Mouse (Mus musculus) kidney, adult 18-20 months (tissue): ENCODE measurements around the gene Arl14.
"Not testable (repeated sequence)": the region's sequence is repeated elsewhere in the genome, so short reads cannot be mapped to it uniquely, and the experiment has no call there.

Experiments
- DNase-seq: peaks from one replicate; pipeline ENCODE4 v3.0.0; 2021

Arl14 gene

DNA sequence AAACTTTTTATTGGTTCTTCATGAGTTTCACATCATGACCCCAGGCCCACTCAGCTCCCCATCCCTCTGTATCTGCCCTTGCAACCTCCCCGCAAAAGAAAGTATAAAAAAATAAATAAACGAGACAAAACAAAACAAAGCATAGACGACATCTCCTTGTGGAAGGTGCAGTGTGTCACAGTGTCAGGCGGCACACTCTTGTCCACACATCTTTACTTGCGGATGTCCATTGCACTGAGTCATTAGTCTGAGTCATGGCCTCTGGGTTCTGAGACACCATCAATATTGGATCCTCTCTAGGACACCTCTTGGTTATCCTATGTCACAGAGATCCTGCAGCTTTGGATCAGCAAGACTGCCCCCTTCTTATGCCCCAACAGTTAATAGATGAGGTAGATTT lies 7.7 kb upstream of the Arl14 start:
- DNase-seq = no peak

GRCm38 (mm10) chr3:69222502-69222900 lies 282 bp downstream of the Arl14 start:
- DNase-seq = no peak

- DNase-seq = no peak
Observed at GRCm38 (mm10) chr3:69222987-69223386, 768 bp downstream of the Arl14 start.

- DNase-seq = no peak
Observed at GRCm38 (mm10) chr3:69223666-69224065, 1.4 kb downstream of the Arl14 start.

GRCm38 (mm10) chr3:69225019-69225418 lies 2.8 kb downstream of the Arl14 start:
- DNase-seq = no peak

DNA sequence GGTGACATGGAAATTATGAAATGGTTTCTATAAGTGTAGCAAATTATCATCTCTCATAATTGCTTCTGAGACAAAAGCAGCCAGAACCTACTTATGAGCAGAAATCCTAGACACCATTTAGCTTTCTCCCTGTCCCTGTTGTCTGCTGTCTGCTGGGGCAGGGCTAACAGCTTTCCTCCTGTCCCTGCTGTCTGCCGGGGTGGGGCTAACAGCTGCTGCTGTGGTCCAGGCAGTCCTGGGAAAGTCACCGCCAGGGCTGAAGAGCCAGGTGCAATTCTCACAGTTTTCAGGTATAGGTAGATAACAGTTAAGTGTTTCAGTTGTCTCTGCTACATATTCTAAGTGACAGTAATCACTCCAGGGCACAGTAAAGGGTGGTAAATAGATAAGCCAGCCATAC lies 4.3 kb downstream of the Arl14 start:
- no peak for DNase-seq

DNA sequence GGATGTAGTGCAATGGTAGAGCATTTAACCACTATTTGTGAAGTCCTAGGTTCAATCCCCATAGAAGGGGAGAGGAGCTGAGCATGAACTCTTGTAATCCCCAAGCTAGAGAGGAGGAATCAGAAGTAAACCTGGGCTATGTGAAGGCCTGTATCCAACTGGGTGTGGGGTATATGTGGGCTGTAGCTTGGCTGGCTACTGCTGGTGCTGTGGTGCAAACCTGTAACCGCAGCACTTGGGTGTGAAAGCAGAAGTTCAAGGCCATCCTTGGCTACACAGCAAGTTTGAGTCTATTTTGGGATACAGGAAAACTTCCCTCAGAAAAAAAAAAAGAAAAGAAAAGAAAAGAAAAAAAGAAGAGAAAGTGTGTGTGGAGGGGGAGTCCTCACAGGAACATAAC lies 5.8 kb downstream of the Arl14 start:
- DNase-seq = no peak

DNA sequence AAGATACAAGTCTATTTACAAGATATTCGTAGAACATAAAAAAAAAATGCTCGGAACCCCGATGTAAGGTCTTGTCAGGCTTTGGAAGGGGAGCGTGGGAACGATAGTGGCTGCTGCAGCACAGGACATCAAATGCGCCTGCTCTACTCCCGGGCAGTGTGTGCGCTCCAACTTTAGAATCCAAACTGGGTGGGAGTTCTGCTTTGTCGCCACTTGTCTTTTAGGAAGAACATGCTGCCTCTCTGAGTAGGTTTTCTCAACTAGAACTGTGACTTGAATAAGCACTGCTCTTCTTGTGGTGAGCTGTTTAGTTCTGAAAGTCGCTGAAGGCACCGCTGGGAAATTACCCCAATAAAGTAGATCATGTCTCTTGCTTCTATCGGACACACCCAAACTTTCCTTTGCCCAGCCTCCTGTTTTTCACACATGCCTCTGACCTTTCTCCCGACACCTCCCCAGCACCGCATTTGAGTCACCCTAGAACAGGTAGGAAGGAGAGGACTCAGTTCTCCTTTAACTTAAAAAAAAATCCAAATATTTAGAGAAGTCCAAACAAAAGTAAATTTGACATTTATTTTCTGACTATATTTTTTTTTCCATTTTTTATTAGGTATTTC lies 9.4 kb downstream of the Arl14 start:
- DNase-seq = no peak

- not testable (repeated sequence) for DNase-seq
Observed at GRCm38 (mm10) chr3:69233552-69234189, 11.5 kb downstream of the Arl14 start.

DNA sequence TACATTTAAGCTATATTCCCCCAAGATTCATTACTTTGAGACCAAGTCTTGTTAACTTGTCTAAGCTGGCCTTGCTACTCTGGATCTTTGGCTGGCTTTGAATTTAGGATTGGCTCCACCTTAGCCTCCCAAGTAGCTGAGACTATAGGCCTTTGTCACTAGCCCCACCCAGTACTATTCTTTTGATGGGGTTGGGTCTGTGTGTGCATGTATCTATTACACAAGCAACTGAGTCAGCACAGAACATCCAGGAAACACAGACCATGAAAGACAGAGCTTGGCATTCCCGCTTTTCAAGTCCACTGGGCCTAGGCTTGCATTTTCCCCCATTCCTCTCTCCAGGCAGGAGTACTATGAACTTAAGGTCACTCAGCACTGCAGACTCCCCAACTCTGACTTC lies 12.3 kb downstream of the Arl14 start:
- DNase-seq = no peak

DNA sequence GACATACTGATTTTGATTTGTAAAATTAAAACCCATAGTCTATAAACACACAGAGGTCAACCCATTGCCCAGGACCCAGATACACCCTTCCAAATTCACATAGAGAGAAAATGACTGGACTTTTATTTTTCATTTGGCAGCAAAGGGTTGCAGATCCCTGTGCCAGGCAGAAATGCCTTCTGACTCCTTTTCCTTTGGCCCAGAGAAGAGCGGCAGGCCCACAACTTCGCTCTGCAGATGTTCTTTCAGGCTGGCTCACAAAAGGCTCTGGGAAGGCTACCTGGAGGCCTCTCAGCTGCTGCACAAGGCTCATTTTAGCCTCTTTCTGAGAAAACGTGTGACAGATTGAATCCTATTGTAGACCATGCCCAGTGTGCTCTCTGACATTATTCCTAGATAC lies 13.6 kb downstream of the Arl14 start:
- DNase-seq = no peak

DNA sequence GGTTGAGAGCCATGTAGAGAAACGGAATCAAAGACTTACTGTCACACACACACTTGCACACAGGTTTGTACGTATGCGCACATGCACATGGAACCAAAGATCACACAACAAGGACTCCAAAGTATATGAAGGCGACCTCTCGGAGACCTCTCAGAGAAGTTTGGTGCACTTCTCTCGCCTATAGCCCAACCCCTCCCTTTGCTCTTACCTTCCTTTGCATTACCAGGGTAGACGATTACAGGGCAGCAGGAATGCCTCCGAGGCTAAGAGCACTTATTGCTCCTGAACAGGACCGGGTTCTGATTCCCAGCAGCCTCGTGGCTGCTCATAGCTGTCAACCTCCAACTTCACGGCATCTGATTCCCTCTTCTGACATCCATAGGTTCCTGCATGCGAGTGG lies 14.3 kb downstream of the Arl14 start:
- DNase-seq = no peak

- peak; percentile 68 for DNase-seq
Observed at GRCm38 (mm10) chr3:69238141-69238851, 16.1 kb downstream of the Arl14 start.

DNA sequence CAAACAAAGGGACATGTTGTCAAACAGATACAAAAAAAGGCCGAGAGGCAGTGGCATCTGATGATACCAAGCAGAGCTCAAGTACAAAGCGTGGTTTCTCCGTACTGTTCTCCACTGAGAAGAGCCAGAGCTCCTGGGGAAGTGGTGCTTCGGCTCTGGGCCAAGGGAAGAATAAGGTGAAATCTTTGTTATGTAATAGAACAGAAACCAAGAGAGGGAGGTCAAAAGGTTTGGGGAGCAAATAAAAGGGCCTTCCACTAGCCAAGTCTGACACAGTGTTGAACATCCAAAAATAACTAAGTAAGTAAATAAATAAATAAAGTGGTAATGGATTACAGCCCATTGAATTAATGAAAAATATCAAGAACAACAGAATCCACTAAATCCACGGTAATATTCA lies 17.0 kb downstream of the Arl14 start:
- no peak for DNase-seq

- DNase-seq = no peak
Observed at GRCm38 (mm10) chr3:69241020-69241419, 18.8 kb downstream of the Arl14 start.

GRCm38 (mm10) chr3:69253096-69253866 lies 31.1 kb downstream of the Arl14 start:
- DNase-seq = no peak

- DNase-seq = no peak
Observed at GRCm38 (mm10) chr3:69254676-69255075, 32.5 kb downstream of the Arl14 start.

DNA sequence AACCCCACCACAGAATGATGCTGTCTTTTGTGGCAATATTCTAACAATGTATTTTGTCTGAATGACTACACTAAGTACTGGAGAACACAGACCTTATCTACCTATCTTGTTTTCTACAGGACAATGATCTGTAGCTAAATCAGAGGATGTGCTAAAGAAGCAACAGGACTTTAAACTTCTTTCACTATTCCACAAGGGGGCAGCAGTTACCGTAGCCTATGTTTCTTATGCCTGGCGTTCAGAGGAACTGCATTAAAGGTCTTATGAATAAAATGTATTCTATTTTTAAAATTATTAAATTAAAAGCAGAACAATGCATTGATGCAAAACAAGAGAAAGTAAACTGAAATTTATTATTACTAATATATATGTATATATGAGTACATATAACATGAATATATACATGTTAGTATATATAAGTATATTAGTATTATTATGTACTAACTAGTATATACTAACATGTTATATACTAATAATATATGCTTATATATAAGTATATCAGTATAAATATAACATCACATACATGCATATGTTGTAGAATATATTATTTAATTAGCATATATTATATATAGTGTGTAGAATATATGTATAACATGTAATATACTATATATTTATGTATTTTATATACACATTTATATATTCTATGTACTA lies 35.0 kb downstream of the Arl14 start:
- no peak for DNase-seq

DNA sequence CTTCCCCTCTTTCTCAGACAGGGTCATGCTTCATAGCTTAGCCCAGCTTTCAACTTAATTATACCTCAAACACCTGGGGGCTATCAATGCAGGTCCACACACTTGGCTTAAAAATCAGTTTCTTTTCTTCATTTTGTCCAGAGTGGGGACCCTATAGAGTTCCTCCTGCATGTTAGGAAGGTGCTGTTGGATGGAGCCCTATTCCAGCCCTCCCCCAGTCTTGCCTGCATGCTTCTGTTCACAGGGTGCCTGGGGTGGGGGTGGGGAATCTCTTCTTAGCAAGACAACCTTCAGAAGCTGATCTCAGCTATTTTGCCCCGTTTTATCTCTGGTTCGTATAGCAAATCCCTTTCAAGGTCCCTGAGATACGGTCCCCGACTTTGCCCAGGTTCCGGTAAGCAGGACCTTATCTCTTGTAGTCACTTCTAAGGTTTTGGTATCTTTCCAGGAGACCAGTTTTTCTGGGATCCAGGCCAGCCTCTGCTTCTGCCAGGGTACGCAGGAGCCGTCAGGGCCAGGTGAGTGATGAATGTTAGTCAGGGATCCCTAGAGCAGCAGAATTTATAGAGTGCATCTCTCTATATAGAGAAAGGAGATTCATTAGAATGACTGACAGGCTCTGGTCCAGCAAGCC lies 40.9 kb downstream of the Arl14 start:
- DNase-seq = no peak

DNA sequence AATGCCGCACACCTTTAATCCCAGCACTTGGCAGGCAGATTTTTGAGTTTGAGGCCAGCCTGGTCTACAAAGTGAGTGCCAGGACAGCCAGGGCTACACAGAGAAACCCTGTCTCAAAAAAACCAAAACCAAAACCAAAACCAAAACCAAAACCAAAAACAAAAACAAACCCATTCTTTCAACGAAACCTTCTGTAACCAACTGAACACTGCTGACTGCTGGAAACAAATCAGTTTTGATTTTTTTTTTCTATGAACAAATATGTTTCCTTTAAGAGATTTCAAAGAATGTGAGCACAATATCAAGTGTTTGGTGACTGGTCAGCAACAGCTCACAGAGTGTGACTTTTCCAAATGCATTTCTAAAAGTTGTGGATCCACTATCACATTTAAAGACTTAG lies 42.1 kb downstream of the Arl14 start:
- DNase-seq = not testable (repeated sequence)

DNA sequence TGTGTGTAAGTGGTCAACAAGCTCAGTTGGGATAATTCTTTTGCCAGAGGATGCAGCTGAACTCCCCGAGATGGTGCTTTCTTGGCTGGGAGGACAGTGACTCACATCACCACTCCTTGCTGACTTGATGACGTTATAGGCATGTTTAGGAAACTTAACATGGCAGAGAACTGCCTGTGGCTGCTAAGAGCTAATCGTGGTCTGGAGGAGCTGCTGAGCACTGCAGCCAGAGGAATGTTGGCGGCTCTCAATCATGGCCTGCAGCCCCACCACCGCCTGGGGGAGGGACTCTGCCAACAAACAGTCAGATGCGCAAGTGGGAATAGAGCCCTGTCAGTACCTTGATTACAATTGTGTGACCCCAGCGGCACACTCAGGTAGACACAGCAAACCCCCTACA lies 49.6 kb downstream of the Arl14 start:
- no peak for DNase-seq
